In genomic region chr9:59541617-59542016, GRCm38 (mm10) we compare ENCODE assay signal across 17 mouse cellular contexts. TPM values are rescaled to one million over a fixed set of nuclear protein-coding genes. Genes with fewer than 3 reads are reported as not detected.
DNase-seq lines count a peak whose midpoint lies in the region; ATAC-seq and TF ChIP-seq lines count a peak whose summit lies in the region.
"Had no signal": no experiment of that assay in that cellular context is flagged by ENCODE, and none has a peak within 500 bp of the region (broad histone marks: within the 10 kb centered on the region; RNA-seq: fewer than 3 reads in every experiment).

No protein-coding gene starts in this region.

- WGBS in hindbrain, embryonic 14.5 days = 95% methylated on average over 6 of the region's 6 CpGs
- WGBS in hindbrain, embryonic 11.5 days = 96% methylated on average over 6 of the region's 6 CpGs
- 42% methylated on average over 6 of the region's 6 CpGs for WGBS in liver, postnatal 0 days (ENCODE audit: insufficient replicate concordance)
- 89% methylated on average over 6 of the region's 6 CpGs for WGBS in heart, embryonic 11.5 days (ENCODE audit: insufficient replicate concordance)

- H3K27ac ChIP-seq in hindbrain, embryonic 14.5 days = no peak overlapping the region
- no peak overlapping the region for H3K27ac ChIP-seq in hindbrain, embryonic 11.5 days (ENCODE audit: low read depth, low read length)
- H3K27ac ChIP-seq in brown adipose tissue, adult 24 weeks (replicated peaks; ENCODE audit: low read depth, low read length) = peak overlapping the region; percentile 26; the same call in 1 of the 2 replicates
- 0 out of 2 replicates have a peak overlapping the region, but pooled peaks have one; percentile 22 for H3K27ac ChIP-seq in liver, postnatal 0 days (ENCODE audit: low read depth)
- no peak overlapping the region for H3K27ac ChIP-seq in heart, embryonic 11.5 days (ENCODE audit: low read depth, low read length)
- H3K27ac ChIP-seq: embryonic facial prominence, embryonic 12.5 days; forebrain, embryonic 10.5 days had no signal

- no peak for TF ChIP-seq CTCF in liver, postnatal 0 days (IDR thresholded peaks at IDR 0.05; ENCODE audit: low read depth)

- H3K4me2 ChIP-seq in hindbrain, embryonic 14.5 days (replicated peaks) = peak overlapping the region; percentile 63; the same call in 1 of the 2 replicates
- H3K4me2 ChIP-seq in hindbrain, embryonic 11.5 days (replicated peaks; ENCODE audit: low read depth, low read length) = no peak overlapping the region
- H3K4me2 ChIP-seq in liver, postnatal 0 days (ENCODE audit: low read depth, low read length) = peak overlapping the region; percentile 89
- no peak overlapping the region for H3K4me2 ChIP-seq in heart, embryonic 11.5 days

- H3K4me1 ChIP-seq in hindbrain, embryonic 14.5 days (replicated peaks; ENCODE audit: control insufficient read depth, insufficient read depth, low read length) = peaks cover 29% of the 10 kb centered on the region
- peaks cover 6% of the 10 kb centered on the region for H3K4me1 ChIP-seq in hindbrain, embryonic 11.5 days (replicated peaks; ENCODE audit: control insufficient read depth, insufficient read depth, low read length)
- H3K4me1 ChIP-seq in brown adipose tissue, adult 24 weeks (ENCODE audit: control insufficient read depth, insufficient read depth, insufficient read length, low read length) = peaks cover 10% of the 10 kb centered on the region; the same call in 1 of the 2 replicates
- H3K4me1 ChIP-seq in liver, postnatal 0 days (ENCODE audit: insufficient read depth) = peaks cover 15% of the 10 kb centered on the region
- H3K4me1 ChIP-seq in heart, embryonic 11.5 days (ENCODE audit: control insufficient read depth, insufficient read depth, low read length) = peaks cover 7% of the 10 kb centered on the region

- no peak for ATAC-seq in hindbrain, embryonic 14.5 days (ENCODE audit: low FRiP score)
- ATAC-seq in hindbrain, embryonic 11.5 days (ENCODE audit: low FRiP score) = no peak
- no peak for ATAC-seq in liver, postnatal 0 days
- ATAC-seq in heart, embryonic 11.5 days (replicated peaks; ENCODE audit: insufficient number of reproducible peaks, low FRiP score, low TSS enrichment) = no peak

- no peaks in the 10 kb centered on the region for H3K9me3 ChIP-seq in hindbrain, embryonic 14.5 days (ENCODE audit: control insufficient read depth, low read length)
- H3K9me3 ChIP-seq in hindbrain, embryonic 11.5 days (ENCODE audit: control insufficient read depth, low read length) = no peaks in the 10 kb centered on the region
- H3K9me3 ChIP-seq in liver, postnatal 0 days (ENCODE audit: low read length) = no peaks in the 10 kb centered on the region
- no peaks in the 10 kb centered on the region for H3K9me3 ChIP-seq in heart, embryonic 11.5 days (replicated peaks; ENCODE audit: control insufficient read depth, low read length)
- H3K9me3 ChIP-seq: embryonic facial prominence, embryonic 12.5 days; forebrain, embryonic 10.5 days had no signal

- H3K27me3 ChIP-seq in hindbrain, embryonic 14.5 days (ENCODE audit: control insufficient read depth, insufficient read depth, low read length) = no peaks in the 10 kb centered on the region
- H3K27me3 ChIP-seq in hindbrain, embryonic 11.5 days (ENCODE audit: control insufficient read depth, insufficient read depth, low read length) = no peaks in the 10 kb centered on the region
- 0 out of 2 replicates have a peak, but pooled peaks cover 5% of the 10 kb centered on the region for H3K27me3 ChIP-seq in liver, postnatal 0 days (ENCODE audit: insufficient read depth, low read length)
- H3K27me3 ChIP-seq in heart, embryonic 11.5 days (ENCODE audit: control insufficient read depth, insufficient read depth, low read length) = no peaks in the 10 kb centered on the region
- H3K27me3 ChIP-seq: embryonic facial prominence, embryonic 12.5 days had no signal

- no peak overlapping the region for H3K4me3 ChIP-seq in hindbrain, embryonic 14.5 days (replicated peaks; ENCODE audit: low read length)
- no peak overlapping the region for H3K4me3 ChIP-seq in hindbrain, embryonic 11.5 days (ENCODE audit: low read depth, low read length)
- no peak overlapping the region; the same call in none of the 2 replicates for H3K4me3 ChIP-seq in brown adipose tissue, adult 24 weeks (ENCODE audit: insufficient read depth, low read depth, low read length)
- H3K4me3 ChIP-seq in liver, postnatal 0 days (ENCODE audit: low read depth, low read length) = peak overlapping the region; percentile 60
- H3K4me3 ChIP-seq in heart, embryonic 11.5 days (ENCODE audit: low read depth, low read length) = no peak overlapping the region
- H3K4me3 ChIP-seq: embryonic facial prominence, embryonic 12.5 days had no signal

- no peaks in the 10 kb centered on the region for H3K36me3 ChIP-seq in hindbrain, embryonic 14.5 days (replicated peaks; ENCODE audit: control insufficient read depth, insufficient read depth)
- H3K36me3 ChIP-seq in hindbrain, embryonic 11.5 days (ENCODE audit: control insufficient read depth, insufficient read depth, low read length) = no peaks in the 10 kb centered on the region
- H3K36me3 ChIP-seq in liver, postnatal 0 days (replicated peaks; ENCODE audit: insufficient read depth, low read length) = no peaks in the 10 kb centered on the region
- H3K36me3 ChIP-seq in heart, embryonic 11.5 days (ENCODE audit: control insufficient read depth, insufficient read depth, low read length) = no peaks in the 10 kb centered on the region
- H3K36me3 ChIP-seq: embryonic facial prominence, embryonic 12.5 days; forebrain, embryonic 10.5 days had no signal

- TF ChIP-seq EP300 in liver, postnatal 0 days (IDR thresholded peaks at IDR 0.05; ENCODE audit: low read depth) = no peak

- no peak overlapping the region for H3K9ac ChIP-seq in hindbrain, embryonic 14.5 days
- H3K9ac ChIP-seq in hindbrain, embryonic 11.5 days (ENCODE audit: low read depth, low read length) = no peak overlapping the region
- H3K9ac ChIP-seq in liver, postnatal 0 days (replicated peaks) = no peak overlapping the region
- no peak overlapping the region for H3K9ac ChIP-seq in heart, embryonic 11.5 days (ENCODE audit: low read depth, low read length)
- H3K9ac ChIP-seq: embryonic facial prominence, embryonic 12.5 days had no signal

- no peak for DNase-seq in hindbrain, embryonic 14.5 days (ENCODE audit: low spot score)
- DNase-seq in hindbrain, embryonic 11.5 days (ENCODE audit: low spot score) = no peak
- peak; percentile 74 for DNase-seq in A20 (ENCODE audit: low read depth, low spot score)
- no peak for DNase-seq in liver, postnatal 0 days
- DNase-seq in layer of hippocampus, postnatal 25 days (ENCODE audit: extremely low spot score in 1 of 2, low spot score in 1 of 2) = no peak
- no peak for DNase-seq in heart, adult 8-10 months (ENCODE audit: low spot score)
- DNase-seq: adrenal gland, postnatal 14 days; cerebellum, postnatal 36 days; heart, postnatal 4 days; kidney, adult 11 months; lung, adult 2 months had no signal

RNA-seq across cellular contexts. Expression of gene Tmem202, which starts 2.0 kb away (rescaled TPM):
- 0.91 and 0.96 TPM in 2 replicates for polyA plus RNA-seq in hindbrain, embryonic 14.5 days (2014; fragmentation: Nextera tagmentation; extraction: Ambion mirVana)
- 0.14 and 0.15 TPM in 2 replicates for polyA plus RNA-seq in hindbrain, embryonic 11.5 days (2014; fragmentation: Nextera tagmentation; extraction: Ambion mirVana)
- not detected in 2 replicates for polyA plus RNA-seq in brown adipose tissue, adult 24 weeks (2012; ENCODE audit: insufficient read depth, insufficient read length, missing spikeins)
- 0.19 TPM in 2 replicates for polyA plus RNA-seq in liver, postnatal 0 days (2015; fragmentation: Nextera tagmentation; extraction: Ambion mirVana)
- total RNA-seq in layer of hippocampus, postnatal 25 days (2021) = 1 to 10 TPM; 2.0 to 2.1 TPM
- total RNA-seq in heart, adult 8-10 months (2022) = under 1 TPM; 0.40 to 0.91 (median 0.79) TPM
- polyA plus RNA-seq in heart, embryonic 11.5 days (2014; fragmentation: Nextera tagmentation; extraction: Ambion mirVana) = 0.39 and 0.41 TPM in 2 replicates
- polyA plus RNA-seq: embryonic facial prominence, embryonic 12.5 days; forebrain, embryonic 10.5 days; large intestine, adult 2 months had no signal

RNA-seq across cellular contexts. Expression of gene Hexa, which starts 2.3 kb away (rescaled TPM):
- polyA plus RNA-seq in hindbrain, embryonic 14.5 days (2014; fragmentation: Nextera tagmentation; extraction: Ambion mirVana) = 66.6 and 67.2 TPM in 2 replicates
- 51.2 and 54.9 TPM in 2 replicates for polyA plus RNA-seq in hindbrain, embryonic 11.5 days (2014; fragmentation: Nextera tagmentation; extraction: Ambion mirVana)
- 34.3 and 45.5 TPM in 2 replicates for polyA plus RNA-seq in brown adipose tissue, adult 24 weeks (2012; ENCODE audit: insufficient read depth, insufficient read length, missing spikeins)
- 27.9 and 31.0 TPM in 2 replicates for polyA plus RNA-seq in liver, postnatal 0 days (2015; fragmentation: Nextera tagmentation; extraction: Ambion mirVana)
- 10 to 100 TPM; 45.8 to 52.7 TPM for total RNA-seq in layer of hippocampus, postnatal 25 days (2021)
- 10 to 100 TPM; 45.0 to 50.7 (median 49.5) TPM for total RNA-seq in heart, adult 8-10 months (2022)
- 67.1 and 76.9 TPM in 2 replicates for polyA plus RNA-seq in heart, embryonic 11.5 days (2014; fragmentation: Nextera tagmentation; extraction: Ambion mirVana)

RNA-seq across cellular contexts. Expression of gene Celf6, which starts 36.1 kb away (rescaled TPM):
- 35.8 and 36.0 TPM in 2 replicates for polyA plus RNA-seq in hindbrain, embryonic 14.5 days (2014; fragmentation: Nextera tagmentation; extraction: Ambion mirVana)
- polyA plus RNA-seq in hindbrain, embryonic 11.5 days (2014; fragmentation: Nextera tagmentation; extraction: Ambion mirVana) = 10.7 and 12.1 TPM in 2 replicates
- polyA plus RNA-seq in brown adipose tissue, adult 24 weeks (2012; ENCODE audit: insufficient read depth, insufficient read length, missing spikeins) = not detected in 2 replicates
- polyA plus RNA-seq in liver, postnatal 0 days (2015; fragmentation: Nextera tagmentation; extraction: Ambion mirVana) = not detected in 2 replicates
- total RNA-seq in layer of hippocampus, postnatal 25 days (2021) = 10 to 100 TPM; 23.7 to 25.6 TPM
- total RNA-seq in heart, adult 8-10 months (2022) = not detected
- 0.07 and 0.23 TPM in 2 replicates for polyA plus RNA-seq in heart, embryonic 11.5 days (2014; fragmentation: Nextera tagmentation; extraction: Ambion mirVana)
- total RNA-seq: heart, adult 18-20 months had no signal

RNA-seq across cellular contexts. Expression of gene Arih1, which starts 55.2 kb away (rescaled TPM):
- 16.9 and 18.0 TPM in 2 replicates for polyA plus RNA-seq in hindbrain, embryonic 14.5 days (2014; fragmentation: Nextera tagmentation; extraction: Ambion mirVana)
- 20.8 and 21.6 TPM in 2 replicates for polyA plus RNA-seq in hindbrain, embryonic 11.5 days (2014; fragmentation: Nextera tagmentation; extraction: Ambion mirVana)
- polyA plus RNA-seq in brown adipose tissue, adult 24 weeks (2012; ENCODE audit: insufficient read depth, insufficient read length, missing spikeins) = 38.9 and 39.7 TPM in 2 replicates
- polyA plus RNA-seq in liver, postnatal 0 days (2015; fragmentation: Nextera tagmentation; extraction: Ambion mirVana) = 3.4 and 4.1 TPM in 2 replicates
- total RNA-seq in layer of hippocampus, postnatal 25 days (2021) = 100 to 1,000 TPM in 1 of 2 experiments, 10 to 100 TPM in 1; 97.3 to 100 TPM
- total RNA-seq in heart, adult 8-10 months (2022) = 10 to 100 TPM; 69.9 to 81.0 (median 78.4) TPM
- 15.3 and 15.4 TPM in 2 replicates for polyA plus RNA-seq in heart, embryonic 11.5 days (2014; fragmentation: Nextera tagmentation; extraction: Ambion mirVana)

Comparison
In these comparisons a context has a peak if more than half of its experiments do, and no peak if none do; other contexts are left out.
1. H3K4me2 ChIP-seq: peak in hindbrain, embryonic 14.5 days (single experiment) and liver, postnatal 0 days (single experiment); none in hindbrain, embryonic 11.5 days (single experiment) and heart, embryonic 11.5 days (single experiment).
2. H3K27ac ChIP-seq: peak in brown adipose tissue, adult 24 weeks (single experiment) and liver, postnatal 0 days (single experiment); none in hindbrain, embryonic 14.5 days (single experiment), hindbrain, embryonic 11.5 days (single experiment) and heart, embryonic 11.5 days (single experiment).